Mouse (Mus musculus): Measurements from ENCODE around the gene Fancf.

DNA sequence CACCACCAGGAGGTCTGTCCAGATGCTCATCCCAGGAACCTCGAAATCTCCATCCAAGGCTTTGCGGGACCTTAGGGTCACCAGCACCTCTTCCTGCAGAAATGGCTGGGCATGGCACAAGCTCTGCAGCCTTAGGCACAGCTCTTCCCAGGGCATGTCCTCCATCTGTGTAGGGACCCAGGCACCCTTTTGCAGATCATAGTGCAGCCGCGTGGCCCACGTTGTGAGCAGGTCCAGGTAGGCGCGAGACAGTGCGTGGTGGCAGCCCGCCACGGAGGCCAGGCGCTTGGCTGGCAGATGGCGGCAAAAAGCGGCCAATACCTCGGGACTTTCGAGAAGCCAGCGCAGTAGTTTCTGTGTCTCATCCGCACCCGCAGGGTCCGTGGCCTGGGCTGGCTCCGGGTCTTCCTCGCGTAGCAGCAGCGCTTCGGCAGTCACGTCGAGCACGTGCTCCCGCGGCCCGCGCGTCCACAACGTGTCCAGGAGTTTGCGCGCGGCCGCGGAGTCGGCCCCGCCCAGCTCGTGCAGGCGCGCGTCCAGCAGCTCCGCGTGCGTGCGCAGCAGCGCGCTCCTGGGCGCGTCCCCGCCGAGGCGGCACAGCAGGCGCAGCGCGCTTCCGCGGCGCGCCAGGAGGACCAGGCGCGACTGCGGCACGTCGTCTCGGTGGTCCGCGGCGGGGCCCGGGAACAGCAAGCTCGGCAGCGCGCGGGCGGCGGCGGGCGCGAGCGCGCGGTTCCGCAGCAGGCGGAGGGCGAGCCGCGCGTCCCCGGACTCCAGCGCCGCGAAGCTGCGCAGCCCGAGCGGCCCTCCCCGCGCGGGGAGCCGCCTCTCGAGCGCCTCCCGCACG is 594 bp downstream of the Fancf start, which contains the start of gene Gas2:
- TF ChIP-seq POLR2A (IDR thresholded peaks at IDR 0.05; ENCODE audit: low read depth, low read length) (no peak), CTCF (conservative IDR thresholded peaks at IDR 0.05; ENCODE audit: insufficient read depth, insufficient read length, low read depth, low read length) (no peak)

Data from kidney, adult 2 months (tissue).